Mouse (Mus musculus) hindbrain, embryonic 14.5 days (tissue): ENCODE results near the gene Tmem185b. TPM values are rescaled to one million over a fixed set of nuclear protein-coding genes. Genes with fewer than 3 reads are reported as not detected.

Source experiments
- ATAC-seq: fragments of 200-750 bp; cut with Nextera tagmentation; 2 replicates; pipeline ENCODE4 v1.8.0; 2017; ENCODE audit warnings: moderate number of reproducible peaks, mild to moderate bottlenecking, moderate TSS enrichment, moderate library complexity; ENCODE audit not compliant: low FRiP score
- DNase-seq: peaks from one replicate; pipeline ENCODE4 v3.0.0-alpha.2; 2015; ENCODE audit warnings: low spot score
- H3K27ac ChIP-seq: fragments of 300-500 bp; sonication (generic); 2 replicates; pipeline ENCODE4 v1.5.1; 2014; ENCODE audit warnings: mild to moderate bottlenecking, moderate library complexity
- H3K27me3 ChIP-seq: fragments of 300-500 bp; sonication (generic); 2 replicates; pipeline ENCODE4 v1.6.1; 2014; ENCODE audit warnings: mild to moderate bottlenecking, low read length, mixed read lengths; ENCODE audit not compliant: control insufficient read depth, insufficient read depth
- H3K36me3 ChIP-seq: fragments of 300-500 bp; sonication (generic); replicated peaks from 2 replicates; pipeline ENCODE4 v1.6.1; 2014; ENCODE audit not compliant: control insufficient read depth, insufficient read depth
- H3K4me1 ChIP-seq: fragments of 300-500 bp; sonication (generic); replicated peaks from 2 replicates; pipeline ENCODE4 v1.6.1; 2014; ENCODE audit warnings: antibody characterized with exemption, low read length, mixed read lengths; ENCODE audit not compliant: control insufficient read depth, insufficient read depth
- H3K4me2 ChIP-seq: fragments of 300-500 bp; sonication (generic); replicated peaks from 2 replicates; pipeline ENCODE4 v1.6.1; 2014; ENCODE audit warnings: mild to moderate bottlenecking, moderate library complexity
- H3K4me3 ChIP-seq: fragments of 300-500 bp; sonication (generic); replicated peaks from 2 replicates; pipeline ENCODE4 v1.5.1; 2014; ENCODE audit warnings: mild to moderate bottlenecking, low read length
- H3K9ac ChIP-seq: fragments of 300-500 bp; sonication (generic); 2 replicates; pipeline ENCODE4 v1.6.1; 2014
- H3K9me3 ChIP-seq: fragments of 300-500 bp; sonication (generic); 2 replicates; pipeline ENCODE4 v1.6.1; 2016; ENCODE audit warnings: low read length; ENCODE audit not compliant: control insufficient read depth
- WGBS: fragments of 180-500 bp; shearing (Covaris S2); extraction: QIAGEN DNeasy Blood & Tissue Kit; methylation state at CpG from one replicate; pipeline ENCODE4 v1.1.7; 2014; 5-methylcytosine and 5-hydroxymethylcytosine counted together
- polyA plus RNA-seq: library from polyadenylated mRNA; unstranded; fragments of >200 nt; fragmentation: Nextera tagmentation; extraction: Ambion mirVana; gene quantifications from 2 replicates; pipeline ENCODE4 v1.2.1, GENCODE M21; 2014

Gene Tmem185b
- polyA plus RNA-seq, result 17.8 and 20.8 TPM in 2 replicates

GRCm38 (mm10) chr1:119525689-119526591 is at the start of gene Tmem185b:
Tmem185b (plus strand) TSS chr1:119526160.
- 0 out of 2 replicates have a peak, but pooled peaks cover 3% of the 10 kb centered on the region for H3K9me3 ChIP-seq
- peak; percentile 81 for DNase-seq
- H3K36me3 ChIP-seq, result peaks cover 20% of the 10 kb centered on the region
- peak within 1 kb of the TSS; percentile 73 for H3K4me2 ChIP-seq
- peak within 1 kb of the TSS; percentile 80 for H3K9ac ChIP-seq
- peaks cover 23% of the 10 kb centered on the region for H3K4me1 ChIP-seq
- peak within 1 kb of the TSS; percentile 62 for H3K4me3 ChIP-seq
- ATAC-seq, result peak; percentile 96
- WGBS, result 2% methylated on average over 81 of the region's 82 CpGs
- no peaks in the 10 kb centered on the region for H3K27me3 ChIP-seq
- peak within 1 kb of the TSS; percentile 80 for H3K27ac ChIP-seq

GRCm38 (mm10) chr1:119476905-119477353 is 49.0 kb upstream of the Tmem185b start:
- no peak overlapping the region for H3K4me2 ChIP-seq
- H3K27me3 ChIP-seq, result no peaks in the 10 kb centered on the region
- H3K27ac ChIP-seq, result no peak overlapping the region
- ATAC-seq (no peak), DNase-seq (no peak)
- H3K4me1 ChIP-seq, result peaks cover 2% of the 10 kb centered on the region; the same call in 1 of the 2 replicates
- no peak overlapping the region for H3K9ac ChIP-seq
- 88% methylated on average over 7 of the region's 7 CpGs for WGBS
- no peaks in the 10 kb centered on the region for H3K9me3 ChIP-seq
- no peak overlapping the region for H3K4me3 ChIP-seq
- peaks cover 26% of the 10 kb centered on the region for H3K36me3 ChIP-seq

DNA sequence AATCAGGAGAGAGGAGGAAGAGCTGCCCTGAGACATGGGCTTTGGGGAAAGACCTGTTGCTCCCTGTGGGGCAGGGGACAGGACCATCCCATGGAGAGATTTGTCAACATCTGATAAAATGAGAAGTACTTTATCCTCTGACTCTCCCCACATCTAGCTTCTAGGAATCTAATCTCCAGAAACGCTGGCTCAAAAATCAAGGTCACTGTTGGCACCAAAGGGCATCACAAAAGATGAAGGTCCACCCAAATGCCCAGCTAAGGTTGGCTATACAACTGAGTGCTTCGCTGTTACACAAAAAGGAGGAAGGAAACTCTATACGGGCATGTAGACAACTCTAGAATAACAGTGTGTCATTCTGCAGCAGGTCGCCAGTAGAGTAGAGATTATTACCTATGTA is 46.3 kb upstream of the Tmem185b start:
- no peak overlapping the region for H3K4me3 ChIP-seq
- no peaks in the 10 kb centered on the region for H3K27me3 ChIP-seq
- H3K4me1 ChIP-seq, result no peaks in the 10 kb centered on the region
- WGBS, result 87% methylated on average over 4 of the region's 4 CpGs
- ATAC-seq (no peak), DNase-seq (no peak)
- H3K9me3 ChIP-seq, result no peaks in the 10 kb centered on the region
- peaks cover 18% of the 10 kb centered on the region for H3K36me3 ChIP-seq
- H3K27ac ChIP-seq, result no peak overlapping the region
- no peak overlapping the region for H3K4me2 ChIP-seq
- no peak overlapping the region for H3K9ac ChIP-seq

DNA sequence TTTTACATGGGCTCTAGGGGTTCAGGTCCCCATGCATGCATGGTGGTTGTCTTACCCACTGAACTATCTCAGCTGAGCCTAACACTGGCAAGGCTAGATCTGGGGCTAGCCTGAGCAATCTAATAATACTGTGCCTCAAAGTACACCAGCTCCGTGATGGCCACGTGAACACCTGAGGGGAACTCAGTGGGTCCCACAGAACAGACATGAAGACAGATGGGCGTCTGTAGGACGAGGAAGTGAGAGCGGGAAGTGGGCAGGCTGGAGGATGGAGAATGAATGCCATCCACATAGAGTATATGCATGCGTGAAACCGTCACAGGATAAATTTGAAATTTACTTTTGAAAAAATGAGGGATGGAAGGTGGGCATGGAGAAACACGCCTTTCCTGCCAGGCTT is 45.3 kb upstream of the Tmem185b start:
- no peak for ATAC-seq
- no peaks in the 10 kb centered on the region for H3K9me3 ChIP-seq

GRCm38 (mm10) chr1:119481205-119481932 is 44.6 kb upstream of the Tmem185b start:
- Histone ChIP-seq H3K27ac (no peak overlapping the region), H3K4me3 (no peak overlapping the region), H3K27me3 (no peaks in the 10 kb centered on the region), H3K4me2 (no peak overlapping the region), H3K4me1 (no peaks in the 10 kb centered on the region), H3K36me3 (peaks cover 6% of the 10 kb centered on the region; the same call in 1 of the 2 replicates), H3K9me3 (no peaks in the 10 kb centered on the region), H3K9ac (no peak overlapping the region)
- 96% methylated on average over 7 of the region's 7 CpGs for WGBS
- ATAC-seq (no peak), DNase-seq (no peak)

More for the DNA sequence above, 45.3 kb upstream of the Tmem185b start:
- Histone ChIP-seq H3K4me3 (no peak overlapping the region), H3K27ac (no peak overlapping the region), H3K4me2 (no peak overlapping the region), H3K9ac (no peak overlapping the region), H3K36me3 (peaks cover 9% of the 10 kb centered on the region; the same call in 1 of the 2 replicates), H3K4me1 (no peaks in the 10 kb centered on the region), H3K27me3 (no peaks in the 10 kb centered on the region)
- no peak for DNase-seq
- 97% methylated on average over 8 of the region's 8 CpGs for WGBS

DNA sequence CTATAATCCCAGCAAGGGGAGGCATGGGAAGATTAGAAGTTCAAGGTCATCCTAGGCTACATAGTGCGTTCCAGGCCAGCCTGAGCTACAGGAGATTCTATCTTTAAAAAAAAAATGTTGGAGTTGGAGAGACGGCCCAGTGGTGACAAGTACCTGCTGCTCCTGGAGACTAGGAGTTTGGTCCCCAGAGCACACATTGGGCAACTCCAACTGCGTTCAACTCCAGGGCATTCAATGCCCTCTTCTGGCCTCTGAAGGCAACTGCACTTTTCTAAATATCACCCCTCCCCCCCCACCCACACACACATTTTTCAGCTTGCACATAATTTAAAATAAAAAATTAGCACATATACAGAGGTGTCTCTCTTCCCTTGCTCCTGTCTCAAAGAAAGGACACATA is 43.1 kb upstream of the Tmem185b start:
- Histone ChIP-seq H3K9ac (no peak overlapping the region), H3K4me1 (no peaks in the 10 kb centered on the region; the same call in 1 of the 2 replicates), H3K9me3 (no peaks in the 10 kb centered on the region), H3K4me3 (no peak overlapping the region), H3K4me2 (no peak overlapping the region), H3K36me3 (no peaks in the 10 kb centered on the region), H3K27me3 (no peaks in the 10 kb centered on the region), H3K27ac (no peak overlapping the region)
- 47% methylated on average over 3 of the region's 3 CpGs for WGBS
- ATAC-seq (no peak), DNase-seq (no peak)

DNA sequence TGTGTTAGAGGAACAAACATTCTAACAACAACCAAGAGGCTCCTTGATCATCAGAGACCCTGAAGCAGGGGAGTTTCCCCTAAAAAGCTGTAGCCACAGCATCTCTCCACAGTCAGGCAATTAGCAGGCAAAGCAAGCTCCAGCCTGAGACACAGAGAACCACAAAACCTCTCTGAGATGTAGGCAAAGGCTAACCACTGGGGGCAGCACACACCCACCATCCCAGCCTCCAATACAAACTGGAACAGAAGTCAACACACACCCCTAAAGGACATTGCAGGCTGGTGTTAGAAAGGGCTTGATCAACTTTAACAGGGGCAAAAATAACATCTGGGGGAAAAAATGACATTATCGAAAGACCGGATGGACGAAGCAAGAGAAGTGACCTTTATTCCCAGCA is 41.5 kb upstream of the Tmem185b start:
- 51% methylated on average over 3 of the region's 3 CpGs for WGBS

DNA sequence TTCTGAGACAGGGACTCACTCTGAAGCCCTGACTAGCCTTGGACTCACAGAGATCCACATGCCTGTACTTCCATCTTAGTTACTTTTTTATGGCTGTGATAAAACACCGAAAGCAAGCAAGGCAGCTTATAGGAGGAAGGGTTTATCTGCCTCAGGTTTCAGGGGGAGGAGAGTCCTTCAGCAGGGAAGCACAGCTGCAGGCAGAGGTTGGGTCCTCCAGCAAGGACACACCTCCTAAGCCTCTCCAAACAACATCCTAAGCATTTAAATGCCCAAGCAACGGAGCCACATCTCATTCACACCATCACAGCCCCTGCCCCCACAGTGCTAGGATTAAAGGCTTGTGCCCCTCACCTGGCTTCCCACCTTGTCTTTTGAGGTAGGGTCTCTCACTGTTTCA is 40.1 kb upstream of the Tmem185b start:
- Histone ChIP-seq H3K9me3 (no peaks in the 10 kb centered on the region), H3K4me3 (no peak overlapping the region), H3K9ac (no peak overlapping the region), H3K27me3 (no peaks in the 10 kb centered on the region), H3K27ac (no peak overlapping the region), H3K4me1 (no peaks in the 10 kb centered on the region; the same call in 1 of the 2 replicates), H3K4me2 (no peak overlapping the region), H3K36me3 (no peaks in the 10 kb centered on the region)
- ATAC-seq (no peak), DNase-seq (no peak)
- 13% methylated on average over 2 of the region's 2 CpGs for WGBS

More for the DNA sequence above, 41.5 kb upstream of the Tmem185b start:
- DNase-seq, result no peak
- Histone ChIP-seq H3K27ac (no peak overlapping the region), H3K36me3 (no peaks in the 10 kb centered on the region), H3K4me3 (no peak overlapping the region), H3K27me3 (no peaks in the 10 kb centered on the region), H3K9ac (no peak overlapping the region), H3K4me1 (no peaks in the 10 kb centered on the region; the same call in 1 of the 2 replicates), H3K9me3 (no peaks in the 10 kb centered on the region), H3K4me2 (no peak overlapping the region)
- ATAC-seq, result no peak
